Mouse (Mus musculus) urinary bladder, postnatal 10 days (tissue): Measurements from ENCODE around the gene Npc2.

Experiments
- DNase-seq: peaks from one replicate; pipeline ENCODE4 v3.0.0; 2022; ENCODE audit warnings: low spot score

Npc2 gene

GRCm38 (mm10) chr12:84727434-84727833 is 45.5 kb downstream of the Npc2 start:
- no peak for DNase-seq

GRCm38 (mm10) chr12:84726986-84727385 is 46.0 kb downstream of the Npc2 start:
- DNase-seq: no peak

- no peak for DNase-seq
These were observed 46.6 kb downstream of the Npc2 start for GRCm38 (mm10) chr12:84726391-84726790.

- DNase-seq: no peak
These were observed 54.3 kb downstream of the Npc2 start for GRCm38 (mm10) chr12:84718462-84719244.

- DNase-seq: no peak
These were observed 58.4 kb downstream of the Npc2 start for GRCm38 (mm10) chr12:84714578-84714977.

- DNase-seq: no peak
These were observed 63.0 kb downstream of the Npc2 start for GRCm38 (mm10) chr12:84709842-84710439.

GRCm38 (mm10) chr12:84707804-84708203 is 65.1 kb downstream of the Npc2 start:
- no peak for DNase-seq

- DNase-seq: no peak
These were observed 66.1 kb downstream of the Npc2 start for GRCm38 (mm10) chr12:84706886-84707285.
